Mouse (Mus musculus) CD4-positive, CD25-positive, alpha-beta regulatory T cell, adult 4 months (primary cell): ENCODE data around the gene Copg1. TPM values are rescaled to one million over a fixed set of nuclear protein-coding genes. Genes with fewer than 3 reads are reported as not detected.

ENCODE experiments used
- polyA plus RNA-seq, 2 experiments: library from polyadenylated mRNA; unstranded; fragments of 100-300 nt; shearing (Covaris generic); gene quantifications; one replicate each; pipeline ENCODE4 v1.2.1; 2017

Gene Copg1
- polyA plus RNA-seq, 2 experiments from 2014 or later: 111 to 171 TPM

Other genes starting within 250 kb of the Copg1 start
- gene Aplf, start 215.6 kb upstream of the Copg1 start, polyA plus RNA-seq: 1 to 10 TPM; 2.9 to 5.6 TPM
- under 1 TPM in 1 of 2 experiments, not detected in 1; 0.58 TPM for gene Efcc1, start 156.9 kb upstream of the Copg1 start, polyA plus RNA-seq
- not detected for gene Gp9, start 109.7 kb upstream of the Copg1 start, polyA plus RNA-seq
- 10 to 100 TPM; 10.1 to 12.7 TPM for gene Rab43, start 75.7 kb upstream of the Copg1 start, polyA plus RNA-seq
- gene Gm45140, start 52.0 kb upstream of the Copg1 start, polyA plus RNA-seq: 1 to 10 TPM; 3.7 to 5.3 TPM
- gene Isy1, start 49.0 kb upstream of the Copg1 start, polyA plus RNA-seq: 10 to 100 TPM; 86.8 to 89.1 TPM
- gene Cnbp, start 36.7 kb upstream of the Copg1 start, polyA plus RNA-seq: 1,000 to 10,000 TPM in 1 of 2 experiments, 100 to 1,000 TPM in 1; 984 to 1,123 TPM
- 10 to 100 TPM; 38.6 to 48.4 TPM for gene Hmces, start 26.1 kb downstream of the Copg1 start, polyA plus RNA-seq
- not detected for gene H1fx, start 93.8 kb downstream of the Copg1 start, polyA plus RNA-seq
- 100 to 1,000 TPM; 264 to 299 TPM for gene Rab7, start 157.5 kb downstream of the Copg1 start, polyA plus RNA-seq
- gene Rpn1, start 196.7 kb downstream of the Copg1 start, polyA plus RNA-seq: 100 to 1,000 TPM; 108 to 117 TPM